Mouse (Mus musculus) small intestine, adult 2 months (tissue): ENCODE data around the gene Evc2.

ENCODE experiments used
- CTCF ChIP-seq: fragments of 200-500 bp; IDR thresholded peaks from 2 replicates; pipeline ENCODE4 v1.5.1; 2012; ENCODE audit warnings: low read depth, mild to moderate bottlenecking, control low read depth, inconsistent platforms, low read length, moderate library complexity, mixed read lengths; ENCODE audit not compliant: insufficient replicate concordance, insufficient read length; ENCODE audit errors: extremely low read depth
- POLR2A ChIP-seq: fragments of 200-500 bp; IDR thresholded peaks from 2 replicates; pipeline ENCODE4 v1.6.1; 2012; ENCODE audit warnings: low read depth, mild to moderate bottlenecking, control low read depth, inconsistent platforms, low read length, moderate library complexity

- no peak for TF ChIP-seq CTCF
- no peak for TF ChIP-seq POLR2A
Observed at GRCm38 (mm10) chr5:37336485-37337105, 1.7 kb upstream of the Evc2 start, which contains the start of gene Evc.
